Mouse (Mus musculus) kidney, adult 2 months (tissue): ENCODE measurements at regions not wholly inside any gene's neighbourhood (a gene's known extent, or its start where the extent isn't known, plus 50 kb on each side); places are given as distances from the start of the nearest gene placed in this dataset.

Experiments
- CTCF ChIP-seq: fragments of 200-500 bp; conservative IDR thresholded peaks from 2 replicates; pipeline ENCODE4 v1.5.1; 2011; ENCODE audit warnings: low read depth, mild to moderate bottlenecking, control low read depth, low read length, moderate library complexity, mixed read lengths; ENCODE audit not compliant: insufficient read depth, insufficient read length
- POLR2A ChIP-seq: fragments of 200-500 bp; IDR thresholded peaks from one replicate; pipeline ENCODE4 v1.6.1; 2011; ENCODE audit warnings: low read depth, low read length, control low read depth

- TF ChIP-seq CTCF (no peak), POLR2A (no peak)
Observed at GRCm38 (mm10) chr8:7850573-7850972, 810.5 kb downstream of the Efnb2 start.
